Mouse (Mus musculus): ENCODE results near the gene Gm9918.

- TF ChIP-seq POLR2A (IDR thresholded peaks at IDR 0.05; ENCODE audit: low read depth, low read length) (peak; percentile 14; the same call in 1 of the 2 replicates), CTCF (IDR thresholded peaks at IDR 0.05; ENCODE audit: extremely low read depth, insufficient read depth, insufficient read length, insufficient replicate concordance) (no peak)
These were observed 25.4 kb downstream of the Gm9918 start, which contains the start of gene Espl1 for GRCm38 (mm10) chr15:102295633-102296367.
